Comparison of ENCODE assay signal across 18 mouse cellular contexts in the genomic region with DNA sequence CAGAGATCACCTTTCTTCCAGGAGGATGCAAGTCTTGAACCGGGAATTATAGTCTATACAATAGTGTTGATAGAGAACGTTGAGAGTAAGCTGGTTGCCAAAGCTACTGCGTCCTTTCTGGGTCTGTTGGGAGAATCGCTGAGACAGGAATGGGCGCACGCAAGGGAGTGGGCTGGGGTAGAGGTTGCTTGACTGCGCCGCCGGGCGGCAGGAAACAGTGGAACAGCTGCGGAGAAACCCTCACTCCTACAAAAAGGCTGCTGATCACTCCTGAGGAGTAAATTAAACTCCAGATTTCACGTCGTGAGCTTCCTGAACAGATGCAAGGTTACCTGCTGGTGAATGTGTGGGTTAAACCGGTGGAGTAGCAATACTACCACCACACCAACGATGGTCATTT. TPM values are rescaled to one million over a fixed set of nuclear protein-coding genes. Genes with fewer than 3 reads are reported as not detected.
DNase-seq lines count a peak whose midpoint lies in the region; ATAC-seq lines count a peak whose summit lies in the region.
"Had no signal": no experiment of that assay in that cellular context is flagged by ENCODE, and none has a peak within 500 bp of the region (broad histone marks: within the 10 kb centered on the region; RNA-seq: fewer than 3 reads in every experiment).

No protein-coding gene starts in this region.

- no peak for ATAC-seq in intestine, embryonic 14.5 days (replicated peaks; ENCODE audit: low FRiP score, low TSS enrichment, low read depth)
- no peak for ATAC-seq in intestine, embryonic 15.5 days
- no peak for ATAC-seq in embryonic facial prominence, embryonic 15.5 days (ENCODE audit: insufficient number of reproducible peaks, low FRiP score, low TSS enrichment, low read depth)
- ATAC-seq in midbrain, embryonic 12.5 days (ENCODE audit: low FRiP score, low read depth): no peak

- H3K4me3 ChIP-seq in intestine, embryonic 14.5 days (ENCODE audit: low read depth, low read length): no peak overlapping the region
- H3K4me3 ChIP-seq in intestine, embryonic 15.5 days (replicated peaks): no peak overlapping the region
- H3K4me3 ChIP-seq in embryonic facial prominence, embryonic 15.5 days (replicated peaks): peak overlapping the region; percentile 23; the same call in 1 of the 2 replicates
- peak overlapping the region; percentile 19; the same call in 1 of the 2 replicates for H3K4me3 ChIP-seq in midbrain, embryonic 12.5 days
- H3K4me3 ChIP-seq: myocyte had no signal

- H3K27ac ChIP-seq in intestine, embryonic 14.5 days (ENCODE audit: low read depth): no peak overlapping the region
- H3K27ac ChIP-seq in intestine, embryonic 15.5 days: no peak overlapping the region
- H3K27ac ChIP-seq in embryonic facial prominence, embryonic 15.5 days (replicated peaks): 0 out of 2 replicates have a peak overlapping the region, but pooled peaks have one; percentile 1
- H3K27ac ChIP-seq in midbrain, embryonic 12.5 days (replicated peaks): peak overlapping the region; percentile 44
- H3K27ac ChIP-seq: liver, embryonic 14.5 days had no signal

- peak; percentile 74 for DNase-seq in intestine, embryonic 14.5 days (ENCODE audit: low spot score)
- DNase-seq in ZHBTc4 (ENCODE audit: low read depth, low spot score): peak; percentile 58
- DNase-seq in gastrocnemius, postnatal 4 days (ENCODE audit: low spot score in 2 of 2): no peak
- no peak for DNase-seq in layer of hippocampus, adult 18-20 months (ENCODE audit: low spot score in 2 of 2)
- DNase-seq in left cerebral cortex, adult 9 months (ENCODE audit: low spot score in 2 of 2): no peak
- DNase-seq: cerebellum, adult 18-20 months; heart, adult 11 months; heart, postnatal 14 days; kidney, adult 8-10 months; lung, postnatal 4 days; right cerebral cortex, adult 18-20 months; thymus, adult 18-20 months had no signal

- 2% methylated on average over 15 of the region's 15 CpGs for WGBS in intestine, embryonic 14.5 days
- 2% methylated on average over 15 of the region's 15 CpGs for WGBS in intestine, embryonic 15.5 days
- WGBS in embryonic facial prominence, embryonic 15.5 days: 10% methylated on average over 15 of the region's 15 CpGs
- WGBS in midbrain, embryonic 12.5 days: under 1% methylated on average over 15 of the region's 15 CpGs

- peaks cover 12% of the 10 kb centered on the region; the same call in 1 of the 2 replicates for H3K4me1 ChIP-seq in intestine, embryonic 14.5 days (replicated peaks; ENCODE audit: control insufficient read depth, insufficient read depth, low read length)
- H3K4me1 ChIP-seq in intestine, embryonic 15.5 days (replicated peaks): peaks cover 15% of the 10 kb centered on the region
- peaks cover 25% of the 10 kb centered on the region for H3K4me1 ChIP-seq in embryonic facial prominence, embryonic 15.5 days
- peaks cover 26% of the 10 kb centered on the region for H3K4me1 ChIP-seq in midbrain, embryonic 12.5 days

- H3K4me2 ChIP-seq in intestine, embryonic 14.5 days (ENCODE audit: low read length): no peak overlapping the region
- H3K4me2 ChIP-seq in intestine, embryonic 15.5 days (replicated peaks): no peak overlapping the region
- peak overlapping the region; percentile 33 for H3K4me2 ChIP-seq in embryonic facial prominence, embryonic 15.5 days (replicated peaks)
- peak overlapping the region; percentile 72 for H3K4me2 ChIP-seq in midbrain, embryonic 12.5 days (replicated peaks)

- H3K9me3 ChIP-seq in intestine, embryonic 14.5 days (ENCODE audit: control insufficient read depth, low read length): no peaks in the 10 kb centered on the region
- no peaks in the 10 kb centered on the region for H3K9me3 ChIP-seq in intestine, embryonic 15.5 days
- H3K9me3 ChIP-seq in embryonic facial prominence, embryonic 15.5 days (replicated peaks): no peaks in the 10 kb centered on the region
- no peaks in the 10 kb centered on the region for H3K9me3 ChIP-seq in midbrain, embryonic 12.5 days

- H3K9ac ChIP-seq in intestine, embryonic 14.5 days (ENCODE audit: low read length): no peak overlapping the region
- H3K9ac ChIP-seq in intestine, embryonic 15.5 days: no peak overlapping the region
- no peak overlapping the region for H3K9ac ChIP-seq in embryonic facial prominence, embryonic 15.5 days
- H3K9ac ChIP-seq in midbrain, embryonic 12.5 days (replicated peaks): peak overlapping the region; percentile 32; the same call in 1 of the 2 replicates
- H3K9ac ChIP-seq: liver, embryonic 14.5 days had no signal

- no peaks in the 10 kb centered on the region for H3K36me3 ChIP-seq in intestine, embryonic 14.5 days (ENCODE audit: control insufficient read depth, insufficient read depth, low read length)
- no peaks in the 10 kb centered on the region for H3K36me3 ChIP-seq in intestine, embryonic 15.5 days
- no peaks in the 10 kb centered on the region for H3K36me3 ChIP-seq in embryonic facial prominence, embryonic 15.5 days
- no peaks in the 10 kb centered on the region for H3K36me3 ChIP-seq in midbrain, embryonic 12.5 days

- peaks cover 99% of the 10 kb centered on the region for H3K27me3 ChIP-seq in intestine, embryonic 14.5 days (replicated peaks; ENCODE audit: control insufficient read depth, insufficient read depth, low read length)
- H3K27me3 ChIP-seq in intestine, embryonic 15.5 days (replicated peaks): peaks cover 91% of the 10 kb centered on the region
- H3K27me3 ChIP-seq in embryonic facial prominence, embryonic 15.5 days: peaks cover 78% of the 10 kb centered on the region
- peaks cover 93% of the 10 kb centered on the region for H3K27me3 ChIP-seq in midbrain, embryonic 12.5 days

RNA-seq across cellular contexts. Expression of a gene that starts 3.3 kb away (rescaled TPM):
- polyA plus RNA-seq in intestine, embryonic 14.5 days (2014; fragmentation: Nextera tagmentation; extraction: Ambion mirVana): not detected in 2 replicates
- 0.04 TPM in 1 of 2 replicates, not detected in the other for polyA plus RNA-seq in intestine, embryonic 15.5 days (2015; fragmentation: Nextera tagmentation; extraction: Ambion mirVana)
- polyA plus RNA-seq in embryonic facial prominence, embryonic 15.5 days (2015; fragmentation: Nextera tagmentation; extraction: Ambion mirVana): 47.0 and 47.2 TPM in 2 replicates
- polyA plus RNA-seq in midbrain, embryonic 12.5 days (2016; fragmentation: Nextera tagmentation; extraction: Ambion mirVana): 53.6 and 61.9 TPM in 2 replicates
- under 1 TPM in 1 of 2 experiments, not detected in 1; 0.13 TPM for total RNA-seq in gastrocnemius, postnatal 4 days (2021)
- total RNA-seq in layer of hippocampus, adult 18-20 months (2021): not detected
- polyA plus RNA-seq: large intestine, adult 2 months; liver, embryonic 14.5 days had no signal

Comparison
In these comparisons a context has a peak if more than half of its experiments do, and no peak if none do; other contexts are left out.
1. DNase-seq: peak in intestine, embryonic 14.5 days (single experiment) and ZHBTc4 (single experiment); none in gastrocnemius, postnatal 4 days (0 of 2), layer of hippocampus, adult 18-20 months (0 of 2) and left cerebral cortex, adult 9 months (0 of 2).
2. H3K27ac ChIP-seq: peak in embryonic facial prominence, embryonic 15.5 days (single experiment) and midbrain, embryonic 12.5 days (single experiment); none in intestine, embryonic 14.5 days (single experiment) and intestine, embryonic 15.5 days (single experiment).
3. H3K4me2 ChIP-seq: peak in embryonic facial prominence, embryonic 15.5 days (single experiment) and midbrain, embryonic 12.5 days (single experiment); none in intestine, embryonic 14.5 days (single experiment) and intestine, embryonic 15.5 days (single experiment).
4. H3K4me3 ChIP-seq: peak in embryonic facial prominence, embryonic 15.5 days (single experiment) and midbrain, embryonic 12.5 days (single experiment); none in intestine, embryonic 14.5 days (single experiment) and intestine, embryonic 15.5 days (single experiment).
5. RNA of a gene that starts 3.3 kb away (polyA plus RNA-seq): 53.6 to 61.9 TPM in midbrain, embryonic 12.5 days and 47.0 to 47.2 TPM in embryonic facial prominence, embryonic 15.5 days; not detected in intestine, embryonic 14.5 days and 0.04 TPM in intestine, embryonic 15.5 days; every median in the first group is over 10 times any median in the second.